Mouse (Mus musculus) small intestine, adult 2 months (tissue): ENCODE measurements at regions not wholly inside any gene's neighbourhood (a gene's known extent, or its start where the extent isn't known, plus 50 kb on each side); places are given as distances from the start of the nearest gene placed in this dataset.

Source experiments
- CTCF ChIP-seq: fragments of 200-500 bp; IDR thresholded peaks from 2 replicates; pipeline ENCODE4 v1.5.1; 2012; ENCODE audit warnings: low read depth, mild to moderate bottlenecking, control low read depth, inconsistent platforms, low read length, moderate library complexity, mixed read lengths; ENCODE audit not compliant: insufficient replicate concordance, insufficient read length; ENCODE audit errors: extremely low read depth
- POLR2A ChIP-seq: fragments of 200-500 bp; IDR thresholded peaks from 2 replicates; pipeline ENCODE4 v1.6.1; 2012; ENCODE audit warnings: low read depth, mild to moderate bottlenecking, control low read depth, inconsistent platforms, low read length, moderate library complexity

- TF ChIP-seq CTCF (no peak), POLR2A (no peak)
These were observed 503.7 kb downstream of the Fat4 start for GRCm38 (mm10) chr3:39390442-39390841.
